ENCODE assay signal across 8 mouse cellular contexts in the genomic region with DNA sequence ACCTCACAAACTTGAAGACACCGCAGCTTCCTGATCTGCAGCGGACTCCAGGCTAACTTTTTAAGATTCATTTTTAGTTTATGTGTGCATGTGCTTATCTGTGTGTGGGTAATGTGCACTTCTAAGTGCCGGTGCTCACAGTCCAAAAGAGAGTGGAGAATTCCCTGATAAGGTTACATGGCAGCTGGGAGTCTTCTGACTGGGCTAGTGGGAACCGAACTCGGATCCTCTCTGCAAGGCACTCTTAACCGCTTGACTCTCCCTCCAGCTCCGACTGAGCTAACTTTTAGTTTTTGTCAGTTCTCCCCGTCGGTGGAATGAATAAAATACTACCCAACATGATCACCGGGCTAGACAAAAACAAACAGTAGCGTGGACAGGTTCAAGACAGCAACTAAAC. TPM values are rescaled to one million over a fixed set of nuclear protein-coding genes. Genes with fewer than 3 reads are reported as not detected.
DNase-seq lines count a peak whose midpoint lies in the region; ATAC-seq lines count a peak whose summit lies in the region.

No protein-coding gene starts in this region.

- peaks cover 40% of the 10 kb centered on the region for H3K36me3 ChIP-seq in embryonic facial prominence, embryonic 13.5 days
- H3K36me3 ChIP-seq in hindbrain, embryonic 14.5 days (replicated peaks; ENCODE audit: control insufficient read depth, insufficient read depth) = peaks cover 42% of the 10 kb centered on the region

- no peaks in the 10 kb centered on the region for H3K27me3 ChIP-seq in embryonic facial prominence, embryonic 13.5 days
- no peaks in the 10 kb centered on the region for H3K27me3 ChIP-seq in hindbrain, embryonic 14.5 days (ENCODE audit: control insufficient read depth, insufficient read depth, low read length)

- ATAC-seq in embryonic facial prominence, embryonic 13.5 days (ENCODE audit: insufficient number of reproducible peaks, insufficient read depth, low FRiP score, low TSS enrichment, low read depth) = no peak
- ATAC-seq in hindbrain, embryonic 14.5 days (ENCODE audit: low FRiP score) = no peak
- ATAC-seq in megakaryocyte progenitor cell, adult 5-6 weeks (replicated peaks; ENCODE audit: poor library complexity) = peak; percentile 8; the same call in 1 of the 2 replicates

- peak overlapping the region; percentile 93 for H3K27ac ChIP-seq in embryonic facial prominence, embryonic 13.5 days
- H3K27ac ChIP-seq in hindbrain, embryonic 14.5 days = no peak overlapping the region; the same call in 1 of the 2 replicates

- DNase-seq in right cerebral cortex, postnatal 14 days = peak; percentile 22
- DNase-seq in right cerebral cortex, adult 2 months (ENCODE audit: low spot score in 2 of 2) = no peak
- DNase-seq in hindbrain, embryonic 14.5 days (ENCODE audit: low spot score) = no peak
- DNase-seq in frontal cortex, adult 2 months (ENCODE audit: extremely low spot score in 1 of 2, low spot score in 1 of 2) = no peak
- DNase-seq in frontal cortex, postnatal 10 days (ENCODE audit: low spot score in 2 of 2) = no peak
- no peak for DNase-seq in cerebellum, postnatal 36 days

- no peaks in the 10 kb centered on the region for H3K9me3 ChIP-seq in embryonic facial prominence, embryonic 13.5 days
- no peaks in the 10 kb centered on the region for H3K9me3 ChIP-seq in hindbrain, embryonic 14.5 days (ENCODE audit: control insufficient read depth, low read length)

- 11% methylated on average over 11 of the region's 11 CpGs for WGBS in embryonic facial prominence, embryonic 13.5 days
- 12% methylated on average over 11 of the region's 11 CpGs for WGBS in hindbrain, embryonic 14.5 days

- H3K4me1 ChIP-seq in embryonic facial prominence, embryonic 13.5 days = peaks cover 24% of the 10 kb centered on the region
- peaks cover 24% of the 10 kb centered on the region for H3K4me1 ChIP-seq in hindbrain, embryonic 14.5 days (replicated peaks; ENCODE audit: control insufficient read depth, insufficient read depth, low read length)

- H3K4me2 ChIP-seq in embryonic facial prominence, embryonic 13.5 days = peak overlapping the region; percentile 77
- peak overlapping the region; percentile 73 for H3K4me2 ChIP-seq in hindbrain, embryonic 14.5 days (replicated peaks)

- peak overlapping the region; percentile 94 for H3K4me3 ChIP-seq in embryonic facial prominence, embryonic 13.5 days
- peak overlapping the region; percentile 84 for H3K4me3 ChIP-seq in hindbrain, embryonic 14.5 days (replicated peaks; ENCODE audit: low read length)

- H3K9ac ChIP-seq in embryonic facial prominence, embryonic 13.5 days = peak overlapping the region; percentile 97
- H3K9ac ChIP-seq in hindbrain, embryonic 14.5 days = peak overlapping the region; percentile 92

RNA-seq across cellular contexts. Expression of a gene that starts 0.8 kb away (rescaled TPM):
- 645 and 705 TPM in 2 replicates for polyA plus RNA-seq in embryonic facial prominence, embryonic 13.5 days (2015; fragmentation: Nextera tagmentation; extraction: Ambion mirVana)
- polyA plus RNA-seq in hindbrain, embryonic 14.5 days (2014; fragmentation: Nextera tagmentation; extraction: Ambion mirVana) = 487 and 490 TPM in 2 replicates
- total RNA-seq in megakaryocyte progenitor cell, adult 5-6 weeks (2015) = 1,640 and 1,755 TPM in 2 replicates
- 3,229 and 3,450 TPM in 2 replicates for total RNA-seq in megakaryocyte progenitor cell, adult 5-6 weeks (2017)
- 332 and 341 TPM in 2 replicates for polyA plus RNA-seq in frontal cortex, adult 2 months (2012; rRNA removed)

RNA-seq across cellular contexts. Expression of a gene that starts 0.8 kb away (rescaled TPM):
- polyA plus RNA-seq in embryonic facial prominence, embryonic 13.5 days (2015; fragmentation: Nextera tagmentation; extraction: Ambion mirVana) = 124 and 125 TPM in 2 replicates
- 153 and 159 TPM in 2 replicates for polyA plus RNA-seq in hindbrain, embryonic 14.5 days (2014; fragmentation: Nextera tagmentation; extraction: Ambion mirVana)
- 135 and 150 TPM in 2 replicates for total RNA-seq in megakaryocyte progenitor cell, adult 5-6 weeks (2015)
- total RNA-seq in megakaryocyte progenitor cell, adult 5-6 weeks (2017) = 147 and 172 TPM in 2 replicates
- polyA plus RNA-seq in frontal cortex, adult 2 months (2012; rRNA removed) = 134 and 137 TPM in 2 replicates

RNA-seq across cellular contexts. Expression of a gene that starts 38.5 kb away (rescaled TPM):
- polyA plus RNA-seq in embryonic facial prominence, embryonic 13.5 days (2015; fragmentation: Nextera tagmentation; extraction: Ambion mirVana) = 0.14 TPM in 1 of 2 replicates, not detected in the other
- polyA plus RNA-seq in hindbrain, embryonic 14.5 days (2014; fragmentation: Nextera tagmentation; extraction: Ambion mirVana) = 0.35 and 0.63 TPM in 2 replicates
- total RNA-seq in megakaryocyte progenitor cell, adult 5-6 weeks (2015) = not detected in 2 replicates
- total RNA-seq in megakaryocyte progenitor cell, adult 5-6 weeks (2017) = not detected in 2 replicates
- 0.97 and 0.98 TPM in 2 replicates for polyA plus RNA-seq in frontal cortex, adult 2 months (2012; rRNA removed)
